Mouse (Mus musculus) G1E (cell line): ENCODE measurements around the gene Hoxa1.

ENCODE experiments used
- CTCF ChIP-seq: IDR thresholded peaks from 2 replicates; pipeline ENCODE4 v1.5.1; 2012; ENCODE audit warnings: low read depth, low read length, inconsistent platforms, mixed read lengths
- TAL1 ChIP-seq: conservative IDR thresholded peaks from 2 replicates; pipeline ENCODE4 v1.6.1; 2012; ENCODE audit warnings: low read depth, low read length, inconsistent platforms, mixed read lengths

DNA sequence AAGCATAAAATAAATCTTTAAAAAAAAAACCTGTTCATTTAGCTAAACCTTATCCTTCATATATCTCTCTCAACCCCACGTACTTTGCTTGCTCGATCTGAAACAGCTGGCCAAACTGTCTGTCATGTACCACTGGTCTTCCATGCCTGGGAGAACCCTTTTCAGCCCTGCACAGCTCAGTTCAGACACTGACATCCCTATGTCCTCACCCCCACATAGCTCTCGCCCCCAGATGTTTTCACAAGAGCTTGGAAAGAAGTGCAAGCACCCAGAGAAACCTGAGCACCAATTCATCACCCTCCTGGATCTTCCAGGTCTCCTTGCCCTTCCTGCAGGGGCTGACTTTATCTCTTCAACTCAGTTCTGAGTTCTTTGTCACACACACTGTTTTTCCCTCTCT lies 36.9 kb downstream of the Hoxa1 start:
- TF ChIP-seq CTCF (no peak), TAL1 (no peak)
